Mouse (Mus musculus) megakaryocyte, adult 5-6 weeks (primary cell): ENCODE measurements around the gene Slc10a6. TPM values are rescaled to one million over a fixed set of nuclear protein-coding genes. Genes with fewer than 3 reads are reported as not detected.

ENCODE experiments used
- ATAC-seq: 2 replicates; pipeline ENCODE4 v1.8.0; 2016; ENCODE audit warnings: mild to moderate bottlenecking, inconsistent platforms; ENCODE audit not compliant: poor library complexity, severe bottlenecking
- total RNA-seq, 2 experiments: library from RNA; stranded (forward) in 1 of 2; stranded (reverse) in 1 of 2; fragments of 153-499, 151-499 nt in 1 of 2; fragments of 221-1000, 200-1000 nt in 1 of 2; gene quantifications; 2 replicates each; pipeline versions ENCODE4 v1.2.3 to v1.2.4; 2015 to 2017

The Slc10a6 gene
- total RNA-seq, 2 experiments from 2014 or later = not detected

DNA sequence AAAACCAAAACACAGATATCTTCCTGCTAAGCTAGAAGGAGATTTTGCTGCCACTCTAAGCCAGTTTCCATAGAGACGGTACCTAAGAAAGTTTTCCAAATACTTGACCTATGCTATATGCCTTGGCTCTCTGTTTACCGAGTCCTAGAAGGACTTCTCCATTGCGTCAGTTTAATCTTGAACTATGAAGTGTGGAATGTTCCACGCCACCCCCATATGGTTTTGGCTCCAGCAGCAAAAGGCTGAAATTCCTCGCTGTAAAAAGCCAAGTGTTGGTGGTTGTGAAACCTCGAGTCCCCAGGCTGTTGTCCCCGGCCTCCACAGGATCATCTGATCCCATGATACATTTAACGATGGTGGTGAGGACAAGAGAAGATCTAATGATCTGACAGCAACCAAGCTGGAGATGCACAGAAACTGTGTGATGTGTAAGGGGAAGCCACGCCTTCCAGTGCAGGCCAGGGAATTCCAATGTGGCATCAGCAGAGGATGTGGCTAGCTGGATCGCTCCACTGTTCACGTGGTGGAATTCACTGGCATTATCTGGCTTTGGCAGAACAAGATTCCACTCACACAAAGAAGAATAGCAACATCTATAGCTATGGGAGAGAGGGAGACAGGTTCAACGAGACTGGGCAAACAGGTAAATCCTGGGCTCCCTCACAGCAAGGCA, 8.8 kb downstream of the Slc10a6 start:
- ATAC-seq = no peak

DNA sequence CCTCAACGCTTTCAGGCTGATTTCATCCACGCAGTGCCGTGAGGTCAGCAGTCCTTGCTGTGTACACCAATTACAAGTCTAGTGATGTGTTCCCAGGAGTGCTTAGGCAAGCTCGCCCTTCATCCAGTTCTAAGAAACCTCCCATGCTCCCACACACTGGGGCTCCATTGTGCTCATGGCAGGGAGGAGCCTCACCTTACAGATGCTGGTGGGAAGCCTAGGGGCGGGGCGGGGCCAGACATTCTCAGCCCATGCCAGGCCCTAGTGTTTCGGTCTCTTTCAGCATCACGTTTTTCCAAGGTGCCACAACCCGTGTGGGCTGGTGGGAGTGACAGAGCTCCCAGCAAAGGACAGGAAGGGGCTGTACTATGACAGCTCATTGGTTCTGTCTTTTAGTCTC, 12.0 kb downstream of the Slc10a6 start:
- ATAC-seq = no peak

DNA sequence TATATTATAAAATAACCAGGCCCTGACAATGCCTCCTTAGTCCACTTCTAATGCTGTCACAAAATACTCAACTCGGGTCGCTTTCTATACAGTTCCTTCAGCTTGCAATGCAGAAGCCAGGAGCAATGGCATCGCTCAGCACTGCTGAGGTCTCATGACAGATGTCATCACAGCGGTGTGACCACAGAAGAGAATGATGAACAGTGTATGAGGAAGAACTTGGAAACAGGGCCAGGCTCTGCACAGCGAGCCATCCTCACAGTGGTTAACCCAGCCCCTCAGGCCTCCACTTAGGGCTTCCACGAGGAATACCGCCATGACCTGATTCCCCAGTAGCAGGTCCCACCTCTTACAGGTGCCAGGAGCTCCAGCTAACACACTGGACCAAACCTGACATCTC, 14.8 kb downstream of the Slc10a6 start:
- ATAC-seq = no peak

DNA sequence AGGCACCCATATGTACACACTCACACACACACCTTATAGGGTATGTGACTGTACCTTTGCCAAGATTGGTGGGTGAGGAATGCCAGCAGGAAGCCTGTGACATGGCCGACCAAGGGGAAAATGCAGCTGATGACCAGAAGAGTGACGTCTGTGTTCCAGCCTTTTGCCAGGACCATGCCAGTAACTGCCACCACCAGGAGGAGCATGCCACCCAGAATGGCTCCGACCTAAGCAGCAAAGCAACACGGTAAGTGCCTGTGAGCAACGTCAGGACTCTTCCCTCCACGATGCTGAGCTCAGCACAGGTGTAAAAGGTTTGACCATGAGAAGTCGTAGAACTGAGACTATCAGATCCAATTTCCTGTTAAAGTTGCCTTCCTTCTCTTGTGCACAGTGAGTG, 16.9 kb downstream of the Slc10a6 start:
- ATAC-seq = no peak

DNA sequence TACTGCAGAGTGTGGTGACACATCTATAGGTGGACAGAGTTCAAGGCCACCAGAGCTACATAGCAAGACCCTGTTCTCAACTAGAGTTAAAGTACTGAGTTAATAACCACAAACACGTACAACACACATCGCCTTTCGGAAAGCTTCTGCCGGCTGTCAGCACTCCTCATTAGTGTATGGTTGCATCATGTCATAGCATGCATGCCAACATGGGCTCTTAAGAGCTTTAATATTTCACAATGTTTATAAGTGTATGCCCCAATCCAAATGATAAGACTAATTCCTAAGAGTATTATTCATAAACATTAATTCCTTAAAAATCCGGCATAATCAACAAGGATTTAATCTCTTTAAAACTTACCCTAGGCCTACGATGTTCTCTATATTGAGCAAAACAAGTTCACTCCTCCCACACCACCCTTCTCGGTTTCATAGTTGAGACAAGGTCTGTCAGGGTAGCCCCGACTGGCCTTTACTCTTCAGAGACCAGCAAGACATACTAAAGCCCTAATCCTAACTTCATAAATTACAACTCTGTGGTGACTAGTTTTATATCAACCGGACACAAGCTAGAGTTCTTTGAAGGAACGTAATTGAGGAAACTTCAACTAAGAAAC, 18.2 kb downstream of the Slc10a6 start:
- no peak for ATAC-seq

DNA sequence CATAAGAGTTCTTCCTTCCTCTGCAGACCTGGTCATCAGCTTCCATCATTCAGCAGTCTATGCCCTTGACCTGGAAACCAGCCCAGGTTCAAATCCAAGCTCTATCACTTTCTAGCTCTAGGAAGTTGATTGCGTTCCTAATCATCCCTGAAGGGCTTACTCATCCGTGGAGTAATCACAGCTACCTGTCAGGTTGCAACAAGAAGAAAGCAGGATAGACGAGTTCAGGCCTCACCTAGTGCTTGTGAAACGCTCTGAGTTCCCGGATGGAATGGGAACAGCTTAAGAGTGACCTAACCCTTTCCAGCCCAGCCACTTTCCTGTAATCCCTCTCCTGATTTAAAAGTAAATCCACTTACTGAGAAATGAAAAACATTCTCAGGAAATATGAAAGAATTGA, 19.1 kb downstream of the Slc10a6 start:
- no peak for ATAC-seq

DNA sequence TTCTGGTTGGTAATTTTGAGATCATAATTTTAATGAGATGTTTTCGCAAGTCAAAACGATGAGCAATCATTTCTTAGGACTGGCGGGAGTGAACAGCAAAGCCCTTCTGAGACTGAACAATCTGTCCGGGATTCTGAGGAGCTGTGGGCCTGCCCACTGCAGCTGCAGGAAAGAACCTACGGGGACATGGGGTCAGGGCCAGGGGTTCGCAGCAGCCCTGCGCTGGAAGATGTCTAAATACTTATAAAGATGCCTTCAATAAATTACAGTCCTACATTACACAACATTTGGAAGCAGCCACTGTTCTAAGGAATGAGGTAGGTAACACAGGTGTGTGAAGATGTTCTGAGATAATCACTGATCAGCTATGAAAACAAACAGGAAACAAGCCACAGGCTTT, 23.5 kb downstream of the Slc10a6 start:
- no peak for ATAC-seq

DNA sequence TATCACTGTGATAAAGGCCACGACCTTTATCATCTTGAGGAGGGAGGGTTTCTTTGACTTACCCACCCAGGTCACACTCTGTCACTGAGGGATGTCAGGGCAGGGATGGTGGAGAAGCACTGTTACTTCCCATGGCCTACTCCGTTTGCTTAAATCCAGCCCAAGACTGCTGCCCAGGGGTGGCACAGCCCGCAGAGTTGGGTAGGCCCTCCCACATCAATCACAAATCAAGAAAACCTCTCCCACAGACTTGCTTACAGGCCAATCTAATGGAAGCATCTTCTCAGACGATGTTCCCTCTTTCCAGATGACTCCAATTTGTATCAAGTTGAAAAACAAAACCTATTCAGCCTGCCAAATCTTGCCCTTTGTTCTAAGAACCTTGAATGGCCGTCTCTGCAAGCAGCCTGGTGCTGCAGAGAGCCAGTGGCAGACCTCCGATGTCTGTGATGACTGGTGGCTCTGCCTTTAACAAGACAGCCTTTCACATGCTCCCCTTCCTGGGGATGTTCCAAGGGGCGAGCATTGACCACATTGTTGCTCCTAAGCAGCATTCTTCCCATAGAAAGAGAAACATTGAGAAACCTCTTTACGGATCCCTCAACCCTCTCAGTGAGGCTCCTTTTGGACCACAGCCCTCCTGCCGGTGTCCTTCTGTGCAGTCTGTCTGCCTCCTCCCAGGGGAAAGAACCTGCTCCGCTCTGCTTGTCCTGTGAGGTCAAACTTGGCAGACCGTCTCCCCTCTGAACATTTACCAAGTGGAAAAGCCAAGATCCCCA, 25.9 kb downstream of the Slc10a6 start:
- no peak for ATAC-seq

DNA sequence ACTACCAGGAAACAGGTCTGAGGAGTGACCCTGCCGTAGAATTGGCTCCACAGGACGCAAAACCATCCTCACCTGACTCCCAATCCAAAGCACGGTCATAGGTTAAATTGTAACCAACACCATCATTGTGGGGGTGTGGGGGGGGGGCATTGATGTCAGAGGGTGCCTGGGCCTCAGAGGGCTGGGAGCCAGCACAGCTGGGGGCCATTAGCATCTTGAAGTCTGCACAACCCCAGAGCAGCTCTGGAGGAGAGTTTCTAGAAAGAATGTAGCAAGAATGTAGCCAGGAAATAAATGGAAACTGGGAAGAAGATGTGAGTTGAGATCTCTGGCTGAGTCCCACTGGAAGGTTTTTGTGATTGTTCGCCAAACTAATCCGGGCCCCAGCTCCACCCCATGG, 30.3 kb downstream of the Slc10a6 start:
- ATAC-seq = no peak

DNA sequence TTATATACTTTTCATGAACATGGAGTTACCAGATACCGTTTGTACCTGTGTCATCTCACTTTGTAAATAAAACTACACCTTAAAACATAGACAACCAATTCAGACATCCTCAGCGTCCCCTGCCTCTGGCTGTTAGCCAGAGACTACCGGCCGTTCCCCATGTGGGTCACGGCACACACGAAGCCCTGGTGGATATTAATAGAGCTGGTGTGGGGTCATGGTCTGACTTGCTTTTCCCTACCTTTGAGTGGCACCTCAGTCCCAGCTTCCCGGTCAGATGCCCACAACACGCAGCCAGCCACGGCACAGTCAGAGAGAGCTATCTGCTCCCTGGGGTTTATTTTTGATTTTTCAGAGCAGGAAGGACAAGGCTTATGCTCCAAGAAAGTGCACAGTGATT, 30.9 kb downstream of the Slc10a6 start:
- no peak for ATAC-seq

DNA sequence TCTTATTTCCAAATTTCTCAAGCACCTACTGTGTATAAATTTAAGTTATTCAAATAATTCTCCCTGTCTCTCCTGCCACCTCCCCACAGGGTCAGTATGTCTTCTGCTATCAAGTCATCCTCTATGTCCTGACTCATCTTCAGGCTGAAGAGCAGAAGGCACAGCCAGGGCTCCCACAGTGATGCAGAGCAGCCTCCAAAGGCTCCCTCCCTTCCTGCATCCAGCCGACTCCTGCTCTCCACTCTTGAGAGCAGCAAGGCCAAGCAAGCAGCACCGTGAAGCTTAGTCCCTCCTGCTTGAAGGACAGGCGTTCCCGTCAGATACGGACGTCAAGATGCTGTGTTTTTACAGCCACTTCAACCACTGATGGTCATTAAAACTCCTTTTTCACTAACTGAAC, 31.6 kb downstream of the Slc10a6 start:
- no peak for ATAC-seq

DNA sequence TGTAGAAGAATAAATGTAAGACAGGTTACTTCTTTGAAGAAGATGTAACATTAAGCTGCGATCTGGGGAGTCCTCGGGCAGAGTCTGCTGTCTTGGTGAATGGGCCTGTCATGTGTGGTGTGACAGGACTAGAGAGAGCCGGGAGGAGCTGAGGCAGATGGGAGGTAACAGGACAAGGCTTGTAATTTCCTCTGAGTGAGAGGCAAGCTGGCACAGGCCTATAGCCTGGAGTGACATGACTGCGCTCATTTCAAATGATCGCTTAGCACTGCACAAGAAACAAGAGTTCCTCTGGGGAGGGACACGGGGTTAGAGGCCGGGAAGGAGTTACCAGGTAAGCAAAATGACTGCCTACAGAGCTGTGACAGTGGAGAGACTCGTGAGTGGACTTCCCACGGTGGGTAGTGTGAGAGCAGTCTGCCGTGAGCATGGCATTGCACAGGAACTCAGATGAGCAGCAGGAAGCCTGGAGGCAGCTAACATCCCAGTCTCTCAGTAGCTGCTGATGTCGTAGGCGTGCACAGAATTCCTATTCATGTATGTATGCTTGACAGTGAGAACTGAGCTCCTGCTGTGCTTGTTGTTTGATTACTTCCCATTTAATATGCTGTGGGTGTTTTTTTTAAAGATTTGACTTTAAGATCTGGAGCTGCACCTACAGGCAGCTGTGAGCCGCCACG, 32.6 kb downstream of the Slc10a6 start:
- ATAC-seq = no peak

DNA sequence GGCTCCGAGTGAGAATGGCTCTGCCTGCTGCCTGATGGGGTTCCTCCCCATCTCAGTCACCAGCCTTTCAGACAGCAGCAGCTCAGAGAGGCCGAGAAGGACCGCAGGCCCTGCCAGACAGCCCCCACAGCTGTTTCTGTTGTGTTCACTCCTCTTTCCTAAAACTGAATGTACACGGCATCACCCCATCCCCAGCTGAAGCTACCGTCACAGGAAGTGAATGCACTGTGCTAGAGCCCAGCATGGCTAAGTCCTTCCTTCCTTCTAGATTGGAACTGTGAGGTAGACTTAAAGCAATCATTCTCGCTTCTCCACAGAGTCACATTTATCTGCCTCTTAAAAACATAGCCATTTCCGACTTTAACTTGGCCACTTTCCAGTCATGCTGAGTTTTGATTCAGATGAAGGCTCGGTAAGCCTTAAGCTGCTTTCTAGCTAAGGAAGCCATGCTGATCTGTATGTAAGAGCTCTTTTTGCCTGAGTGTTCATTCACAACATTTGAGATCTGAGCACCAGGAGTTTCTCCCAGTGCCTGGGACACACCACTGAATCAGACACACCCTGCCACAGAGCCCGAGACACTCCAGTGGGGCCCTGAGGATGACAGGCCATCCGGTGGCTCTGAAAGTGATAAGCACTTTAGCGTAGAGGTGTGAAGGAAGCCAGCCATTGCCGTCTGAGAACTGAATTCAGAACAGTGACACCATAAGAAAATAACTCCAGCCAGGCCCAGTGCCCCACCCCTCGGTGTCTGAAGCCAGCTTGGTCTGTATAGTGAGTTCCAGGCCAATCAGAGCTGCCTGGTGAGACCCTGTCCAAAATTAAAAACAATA, 33.6 kb downstream of the Slc10a6 start:
- ATAC-seq = 0 out of 2 replicates have a peak, but pooled peaks have one; percentile 24

DNA sequence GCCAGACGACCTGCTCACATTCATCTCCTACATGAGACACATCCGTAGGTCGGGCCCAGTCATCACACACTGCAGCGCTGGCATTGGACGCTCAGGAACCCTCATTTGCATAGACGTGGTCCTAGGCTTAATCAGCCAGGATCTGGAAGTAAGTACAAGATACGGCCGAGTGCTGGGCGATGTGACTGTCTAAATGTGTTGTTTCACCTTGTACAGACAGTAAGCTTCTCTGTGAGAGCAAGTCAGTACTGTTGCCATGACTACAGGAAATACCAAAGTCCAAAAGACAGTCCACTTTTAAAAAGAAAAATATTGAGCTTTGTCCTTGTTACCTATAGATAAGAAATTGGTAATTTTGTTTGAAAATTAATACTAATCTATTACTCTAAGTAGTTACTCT, 35.6 kb downstream of the Slc10a6 start:
- ATAC-seq = no peak

DNA sequence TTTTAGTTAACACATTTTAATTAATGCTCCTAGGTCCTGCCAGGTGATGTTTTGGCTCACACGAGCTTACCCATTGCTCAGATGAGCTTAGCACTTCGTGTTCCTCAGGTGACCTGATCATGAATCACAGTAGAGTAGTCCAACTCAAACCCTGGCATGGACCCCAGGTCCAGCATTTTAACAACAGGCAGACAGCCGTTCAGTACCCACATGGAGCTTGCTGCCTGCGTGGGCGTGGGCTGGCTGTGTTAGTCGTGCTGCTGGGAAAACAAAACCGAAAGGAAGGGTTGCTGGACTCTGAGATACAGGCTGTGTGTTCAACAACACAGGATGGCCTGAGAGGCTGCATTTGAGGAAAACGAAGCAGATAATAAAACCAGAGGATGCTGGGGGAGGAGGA, 36.5 kb downstream of the Slc10a6 start:
- no peak for ATAC-seq

DNA sequence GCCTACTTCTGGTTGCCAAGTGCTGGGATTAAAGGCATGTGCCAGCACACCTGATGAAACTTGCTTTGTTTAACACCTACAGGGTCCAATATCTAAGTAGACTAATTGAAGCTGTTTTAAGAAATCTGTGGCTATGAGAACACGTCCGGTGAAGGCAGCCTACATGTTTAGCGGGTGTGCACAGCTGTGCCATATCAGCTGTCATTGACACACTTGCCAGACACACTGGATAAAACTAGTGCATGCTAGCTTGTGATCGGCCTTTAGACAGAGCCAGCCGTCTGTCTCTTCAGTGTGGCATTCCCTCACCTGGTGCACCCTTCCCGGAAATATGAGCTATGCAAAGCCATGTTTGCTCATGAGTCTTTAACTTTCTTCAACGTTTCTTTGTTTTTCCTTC, 37.4 kb downstream of the Slc10a6 start:
- ATAC-seq = no peak

DNA sequence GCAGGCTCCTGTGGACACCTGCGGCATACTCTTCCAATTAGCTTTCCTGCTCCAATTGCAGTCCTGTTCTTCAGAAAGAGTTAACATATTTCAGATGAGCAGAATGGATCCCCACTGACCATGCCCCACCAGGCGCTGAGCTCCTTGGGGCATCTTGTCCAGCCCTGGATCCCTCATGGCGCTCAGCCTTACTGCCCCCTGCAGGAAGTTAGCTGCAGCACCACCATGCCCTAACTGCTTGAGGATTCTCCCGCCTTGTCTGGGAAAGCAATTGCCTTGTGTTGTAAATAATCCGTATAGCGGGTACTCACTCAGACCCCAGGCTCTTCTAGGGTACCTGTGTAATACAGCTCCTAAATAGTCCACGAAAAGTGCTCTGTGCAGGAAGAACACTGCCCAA, 42.0 kb downstream of the Slc10a6 start:
- no peak for ATAC-seq

DNA sequence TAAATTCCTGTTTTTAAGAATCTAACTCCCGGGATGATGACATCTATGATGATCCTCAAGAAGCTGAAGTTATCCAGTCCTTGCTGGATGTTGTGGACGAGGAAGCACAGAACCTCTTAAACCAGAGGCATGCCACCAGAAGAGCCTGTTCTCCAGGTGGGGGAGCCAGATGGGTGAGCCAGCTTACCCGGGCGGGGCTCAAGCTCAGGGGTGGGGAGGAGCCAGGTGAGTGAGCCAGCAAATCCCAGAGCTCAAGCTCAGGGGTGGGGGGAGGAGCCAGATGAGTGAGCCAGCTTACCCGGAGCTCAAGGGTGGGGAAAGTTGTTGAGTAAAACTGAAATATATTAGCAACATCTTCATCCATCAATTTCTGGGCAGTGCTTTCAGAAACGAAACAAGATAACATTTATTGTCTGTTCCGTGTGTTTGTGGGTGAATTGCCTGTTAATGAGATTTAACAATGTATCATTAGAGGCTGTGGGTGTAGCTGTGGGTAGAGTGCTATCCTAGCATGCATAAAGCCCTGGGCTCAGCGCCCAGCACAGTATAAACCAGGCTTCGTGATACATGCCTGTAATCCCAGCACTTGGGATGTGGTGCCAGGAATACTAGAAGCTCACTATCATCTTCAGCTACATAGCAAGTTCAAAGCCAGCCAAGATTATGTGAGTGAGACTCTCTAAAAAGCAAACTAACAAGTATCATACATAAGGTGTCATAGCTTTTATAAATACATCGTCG, 49.4 kb downstream of the Slc10a6 start:
- ATAC-seq = no peak

DNA sequence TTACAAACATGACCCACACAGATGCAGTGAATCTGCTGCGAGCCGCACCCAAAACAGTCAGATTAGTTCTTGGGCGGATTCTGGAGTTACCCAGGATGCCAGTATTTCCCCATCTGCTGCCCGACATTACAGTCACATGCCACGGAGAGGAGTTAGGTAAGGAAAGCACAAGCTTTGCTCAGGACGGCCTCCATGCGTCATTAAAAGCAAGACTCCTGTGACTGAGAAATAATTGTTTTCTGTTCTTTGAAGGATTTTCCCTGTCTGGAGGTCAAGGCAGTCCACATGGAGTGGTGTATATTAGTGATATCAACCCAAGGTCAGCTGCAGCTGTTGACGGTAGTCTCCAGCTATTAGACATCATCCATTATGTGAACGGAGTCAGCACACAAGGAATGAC, 59.8 kb downstream of the Slc10a6 start:
- no peak for ATAC-seq

DNA sequence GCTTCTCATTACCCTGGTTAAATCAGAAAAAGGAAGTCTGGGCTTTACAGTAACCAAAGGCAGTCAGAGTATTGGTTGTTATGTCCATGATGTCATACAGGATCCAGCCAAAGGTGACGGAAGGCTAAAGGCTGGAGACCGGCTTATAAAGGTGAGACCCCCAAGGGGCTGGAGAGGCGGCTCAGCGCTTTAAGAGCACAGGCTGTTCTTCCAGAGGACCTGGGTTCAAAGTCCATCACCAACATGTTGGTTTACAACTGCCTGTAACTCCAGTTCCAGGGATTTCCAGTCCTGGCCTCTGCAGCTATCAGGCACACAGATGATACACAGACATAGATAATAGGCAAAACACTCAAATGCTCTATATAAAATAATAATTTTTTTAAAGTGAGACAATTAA, 61.2 kb downstream of the Slc10a6 start:
- no peak for ATAC-seq
